Mouse (Mus musculus): ENCODE results near the gene C2cd2l.
"Not testable (repeated sequence)": the region's sequence is repeated elsewhere in the genome, so short reads cannot be mapped to it uniquely, and the experiment has no call there.

The C2cd2l gene

GRCm38 (mm10) chr9:44313476-44314256, 6.4 kb downstream of the C2cd2l start:
- DNase-seq (ENCODE audit: low spot score in 2 of 2): peak; percentile 87 to 88

- no peak for DNase-seq (ENCODE audit: low spot score in 2 of 2)
Observed at GRCm38 (mm10) chr9:44311136-44312134, 8.7 kb downstream of the C2cd2l start.

- no peak for DNase-seq (ENCODE audit: low spot score in 2 of 2)
Observed at GRCm38 (mm10) chr9:44310750-44311135, 9.3 kb downstream of the C2cd2l start.

GRCm38 (mm10) chr9:44309756-44310155, 10.3 kb downstream of the C2cd2l start:
- no peak for DNase-seq (ENCODE audit: low spot score in 2 of 2)

GRCm38 (mm10) chr9:44307248-44307647, 12.8 kb downstream of the C2cd2l start:
- DNase-seq (ENCODE audit: low spot score in 2 of 2): no peak

- no peak for DNase-seq (ENCODE audit: low spot score in 2 of 2)
Observed at GRCm38 (mm10) chr9:44306532-44306931, 13.6 kb downstream of the C2cd2l start.

GRCm38 (mm10) chr9:44305466-44306079, 14.5 kb downstream of the C2cd2l start, which contains the start of gene Hinfp:
Gene Hinfp, minus strand, starts transcription at chr9:44305671.
- DNase-seq (ENCODE audit: low spot score in 2 of 2): peak; percentile 99

GRCm38 (mm10) chr9:44300001-44300400, 20.1 kb downstream of the C2cd2l start:
- DNase-seq (ENCODE audit: low spot score in 2 of 2): not testable (repeated sequence)

- DNase-seq (ENCODE audit: low spot score in 2 of 2): no peak
Observed at GRCm38 (mm10) chr9:44292490-44292889, 27.6 kb downstream of the C2cd2l start.

- no peak for DNase-seq (ENCODE audit: low spot score in 2 of 2)
Observed at GRCm38 (mm10) chr9:44288959-44289291, 31.2 kb downstream of the C2cd2l start.

GRCm38 (mm10) chr9:44288076-44288958, 31.8 kb downstream of the C2cd2l start, which contains the start of gene Abcg4:
Gene Abcg4, minus strand, starts transcription at chr9:44288615.
- peak; percentile 59 to 68 for DNase-seq (ENCODE audit: low spot score in 2 of 2)

- DNase-seq (ENCODE audit: low spot score in 2 of 2): peak; percentile 31 to 36
Observed at GRCm38 (mm10) chr9:44287401-44288075, 32.5 kb downstream of the C2cd2l start.

- DNase-seq (ENCODE audit: low spot score in 2 of 2): no peak
Observed at GRCm38 (mm10) chr9:44287003-44287400, 33.1 kb downstream of the C2cd2l start.

GRCm38 (mm10) chr9:44286256-44286850, 33.7 kb downstream of the C2cd2l start:
- DNase-seq (ENCODE audit: low spot score in 2 of 2): no peak

GRCm38 (mm10) chr9:44283183-44283582, 36.9 kb downstream of the C2cd2l start:
- DNase-seq (ENCODE audit: low spot score in 2 of 2): no peak

- DNase-seq (ENCODE audit: low spot score in 2 of 2): no peak
Observed at GRCm38 (mm10) chr9:44269973-44270372, 50.1 kb downstream of the C2cd2l start.

- no peak for DNase-seq (ENCODE audit: low spot score in 2 of 2)
Observed at GRCm38 (mm10) chr9:44269077-44269476, 51.0 kb downstream of the C2cd2l start.

GRCm38 (mm10) chr9:44268432-44268831, 51.7 kb downstream of the C2cd2l start, which contains the start of gene Nlrx1:
Gene Nlrx1, minus strand, starts transcription at chr9:44268599.
- DNase-seq (ENCODE audit: low spot score in 2 of 2): no peak

- peak; percentile 65 to 68 for DNase-seq (ENCODE audit: low spot score in 2 of 2)
Observed at GRCm38 (mm10) chr9:44268027-44268360, 52.1 kb downstream of the C2cd2l start.

All from right cerebral cortex, adult 2 months (tissue).